ENCODE assay signal across 27 mouse cellular contexts in the genomic region with DNA sequence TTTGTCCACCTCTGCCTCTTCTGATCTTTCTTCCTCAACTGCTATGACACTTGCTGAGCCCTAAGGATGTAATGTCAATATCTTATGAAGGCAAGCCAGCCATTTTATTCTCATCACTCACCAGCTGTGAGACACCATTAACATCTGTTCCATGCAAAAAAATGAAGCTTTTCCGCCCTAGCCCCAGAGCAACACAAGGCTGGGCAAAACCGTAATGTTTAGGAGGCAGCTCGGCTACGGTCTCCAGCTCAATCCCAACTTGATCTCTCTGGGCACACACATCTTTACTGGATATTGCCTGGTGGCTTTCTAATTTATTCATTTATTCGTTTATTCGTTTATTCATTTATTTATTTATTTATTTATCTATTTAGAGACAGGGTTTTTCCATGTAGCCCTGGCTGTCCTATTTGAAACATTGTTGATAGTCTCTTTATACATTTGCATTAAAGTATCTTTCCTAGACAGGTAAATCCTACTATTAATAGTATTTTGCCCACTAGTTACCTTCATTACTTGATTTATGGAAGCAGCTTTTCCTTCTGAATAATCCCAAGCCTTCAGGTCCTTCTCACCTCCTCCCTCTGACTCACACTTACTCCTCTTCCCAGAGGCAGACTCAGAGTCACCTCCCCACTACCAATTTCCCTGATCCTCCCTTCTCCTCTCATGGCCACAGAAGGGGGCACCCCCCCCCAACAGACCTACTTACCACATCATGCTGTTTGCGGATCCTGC.
"Had no signal": no experiment of that assay in that cellular context is flagged by ENCODE, and none has a peak within 500 bp of the region (broad histone marks: within the 10 kb centered on the region; RNA-seq: fewer than 3 reads in every experiment).

No protein-coding gene starts in this region.

- H3K4me3 ChIP-seq: embryonic facial prominence, embryonic 10.5 days; embryonic facial prominence, embryonic 12.5 days; embryonic facial prominence, embryonic 13.5 days; embryonic facial prominence, embryonic 15.5 days; erythroblast, embryonic 14.5 days; forebrain, embryonic 10.5 days; forebrain, embryonic 12.5 days; forebrain, embryonic 13.5 days; forebrain, embryonic 15.5 days; gastrocnemius, adult 2 months; heart, adult 2 months had no signal

- H3K9ac ChIP-seq: embryonic facial prominence, embryonic 12.5 days; embryonic facial prominence, embryonic 13.5 days; embryonic facial prominence, embryonic 15.5 days; forebrain, embryonic 12.5 days; forebrain, embryonic 13.5 days; forebrain, embryonic 15.5 days; forebrain, postnatal 0 days had no signal

- H3K27me3 ChIP-seq: embryonic facial prominence, embryonic 12.5 days; embryonic facial prominence, embryonic 13.5 days; embryonic facial prominence, embryonic 15.5 days; forebrain, embryonic 12.5 days; forebrain, embryonic 13.5 days; forebrain, embryonic 15.5 days had no signal

- DNase-seq: cerebellum, adult 9-10 months; cerebellum, adult 9-11 months; cerebellum, postnatal 10 days; cerebellum, postnatal 14 days; cerebellum, postnatal 25 days; cerebellum, postnatal 36 days; embryo, embryonic 11 days; forebrain, postnatal 0 days; gastrocnemius, adult 2 months; gastrocnemius, postnatal 10 days; gastrocnemius, postnatal 14 days; gastrocnemius, postnatal 25 days; gastrocnemius, postnatal 36 days; heart, adult 11 months; heart, adult 18-20 months; heart, adult 2 months had no signal

- H3K27ac ChIP-seq: embryonic facial prominence, embryonic 10.5 days; embryonic facial prominence, embryonic 12.5 days; embryonic facial prominence, embryonic 13.5 days; embryonic facial prominence, embryonic 15.5 days; forebrain, embryonic 10.5 days; forebrain, embryonic 12.5 days; forebrain, embryonic 13.5 days; forebrain, embryonic 15.5 days; gastrocnemius, adult 2 months; heart, adult 2 months had no signal

- H3K4me1 ChIP-seq: forebrain, embryonic 12.5 days; forebrain, embryonic 13.5 days; forebrain, embryonic 15.5 days had no signal

- H3K4me2 ChIP-seq: embryonic facial prominence, embryonic 12.5 days; embryonic facial prominence, embryonic 13.5 days; embryonic facial prominence, embryonic 15.5 days; forebrain, embryonic 12.5 days; forebrain, embryonic 13.5 days; forebrain, embryonic 15.5 days had no signal

- H3K36me3 ChIP-seq: embryonic facial prominence, embryonic 10.5 days; embryonic facial prominence, embryonic 12.5 days; embryonic facial prominence, embryonic 13.5 days; embryonic facial prominence, embryonic 15.5 days; forebrain, embryonic 10.5 days; forebrain, embryonic 12.5 days; forebrain, embryonic 15.5 days had no signal

- H3K9me3 ChIP-seq: embryonic facial prominence, embryonic 10.5 days; embryonic facial prominence, embryonic 12.5 days; embryonic facial prominence, embryonic 13.5 days; embryonic facial prominence, embryonic 15.5 days; forebrain, embryonic 10.5 days; forebrain, embryonic 12.5 days; forebrain, embryonic 13.5 days; forebrain, embryonic 15.5 days had no signal

- ATAC-seq: forebrain, embryonic 13.5 days; forebrain, embryonic 14.5 days; forebrain, embryonic 15.5 days; forebrain, embryonic 16.5 days; forebrain, postnatal 0 days had no signal
